Mouse (Mus musculus): ENCODE data around the gene Degs1.

The Degs1 gene

DNA sequence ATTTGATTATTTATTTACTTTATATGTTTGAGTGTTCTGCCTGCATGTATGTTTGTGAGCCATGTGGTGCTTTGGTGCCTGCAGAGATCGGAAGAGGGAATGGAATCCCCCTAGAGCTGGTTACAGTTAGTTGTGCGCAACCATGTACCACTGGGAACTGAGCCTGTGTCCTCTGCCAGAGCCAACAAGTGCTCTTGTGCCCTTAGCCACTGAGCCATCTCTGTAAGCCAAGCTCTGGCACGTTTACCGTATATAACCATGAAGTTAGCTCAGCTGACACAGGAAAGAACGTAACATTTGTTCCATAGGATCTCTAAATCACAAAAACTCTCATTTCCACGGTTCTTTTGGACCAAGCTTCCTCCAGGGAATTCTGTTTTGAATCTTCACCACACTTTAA lies 2.6 kb downstream of the Degs1 start:
- no peak for DNase-seq

GRCm38 (mm10) chr1:182279436-182279835 lies 3.2 kb downstream of the Degs1 start:
- no peak for DNase-seq

- DNase-seq: no peak
Measured at GRCm38 (mm10) chr1:182275109-182275508, 7.5 kb downstream of the Degs1 start.

GRCm38 (mm10) chr1:182271632-182272031 lies 11.0 kb downstream of the Degs1 start:
- DNase-seq: no peak

DNA sequence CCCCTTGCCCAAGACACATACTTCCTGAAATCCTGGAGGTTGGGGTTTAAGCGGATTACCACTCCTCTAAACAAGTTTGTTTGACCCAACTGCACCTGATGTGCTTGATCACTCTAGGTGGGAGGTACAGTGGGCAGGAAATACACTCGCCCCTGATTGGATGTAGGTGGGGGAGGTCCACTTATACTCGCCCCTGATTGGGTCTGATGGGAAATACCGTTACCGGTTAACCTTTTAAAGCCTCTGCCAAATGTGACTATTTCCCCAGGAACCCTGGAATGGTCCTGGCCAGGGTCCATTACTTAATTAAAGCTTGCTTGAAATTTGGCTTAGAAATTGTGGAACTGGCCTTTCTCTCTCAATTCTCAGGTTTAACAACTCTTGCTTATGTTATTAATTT lies 11.5 kb downstream of the Degs1 start:
- no peak for DNase-seq

GRCm38 (mm10) chr1:182268317-182268716 lies 14.3 kb downstream of the Degs1 start:
- no peak for DNase-seq

- no peak for DNase-seq
Measured at GRCm38 (mm10) chr1:182266028-182266525, 16.5 kb downstream of the Degs1 start.

DNA sequence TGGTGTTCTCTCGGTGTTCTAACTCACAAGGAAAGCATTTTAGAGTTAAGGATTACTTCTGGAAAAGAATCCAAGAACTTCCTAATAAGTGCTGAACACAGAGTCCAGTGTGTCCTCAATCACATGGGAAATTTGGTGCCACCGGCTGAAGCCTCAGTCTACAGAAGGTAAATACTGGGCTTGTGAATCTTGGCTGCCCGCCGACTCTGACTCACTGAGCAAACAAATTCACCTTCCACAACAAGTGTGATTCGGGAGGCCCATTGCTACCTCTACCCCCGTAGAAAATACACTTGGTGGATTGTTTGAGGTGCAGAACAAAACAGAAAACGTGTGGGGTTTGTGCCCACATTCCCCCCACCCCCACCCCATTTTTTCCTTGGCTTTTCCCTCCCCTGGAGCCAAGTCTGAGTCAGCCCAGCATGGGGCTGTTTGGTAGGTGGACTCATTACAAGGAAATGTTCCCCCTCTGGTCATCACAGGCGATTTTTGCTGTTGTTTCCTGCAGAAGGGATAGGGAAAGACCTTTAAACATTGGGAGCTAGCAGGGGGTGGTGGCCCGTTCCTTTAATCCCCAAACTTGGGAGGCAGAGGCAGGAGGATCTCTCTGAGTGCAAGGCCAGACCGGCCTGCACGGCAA lies 26.4 kb downstream of the Degs1 start:
- DNase-seq: peak; percentile 91

- peak; percentile 60 for DNase-seq
Measured at GRCm38 (mm10) chr1:182255031-182255430, 27.6 kb downstream of the Degs1 start.

- peak; percentile 52 for DNase-seq
Measured at GRCm38 (mm10) chr1:182254618-182255017, 28.0 kb downstream of the Degs1 start.

DNA sequence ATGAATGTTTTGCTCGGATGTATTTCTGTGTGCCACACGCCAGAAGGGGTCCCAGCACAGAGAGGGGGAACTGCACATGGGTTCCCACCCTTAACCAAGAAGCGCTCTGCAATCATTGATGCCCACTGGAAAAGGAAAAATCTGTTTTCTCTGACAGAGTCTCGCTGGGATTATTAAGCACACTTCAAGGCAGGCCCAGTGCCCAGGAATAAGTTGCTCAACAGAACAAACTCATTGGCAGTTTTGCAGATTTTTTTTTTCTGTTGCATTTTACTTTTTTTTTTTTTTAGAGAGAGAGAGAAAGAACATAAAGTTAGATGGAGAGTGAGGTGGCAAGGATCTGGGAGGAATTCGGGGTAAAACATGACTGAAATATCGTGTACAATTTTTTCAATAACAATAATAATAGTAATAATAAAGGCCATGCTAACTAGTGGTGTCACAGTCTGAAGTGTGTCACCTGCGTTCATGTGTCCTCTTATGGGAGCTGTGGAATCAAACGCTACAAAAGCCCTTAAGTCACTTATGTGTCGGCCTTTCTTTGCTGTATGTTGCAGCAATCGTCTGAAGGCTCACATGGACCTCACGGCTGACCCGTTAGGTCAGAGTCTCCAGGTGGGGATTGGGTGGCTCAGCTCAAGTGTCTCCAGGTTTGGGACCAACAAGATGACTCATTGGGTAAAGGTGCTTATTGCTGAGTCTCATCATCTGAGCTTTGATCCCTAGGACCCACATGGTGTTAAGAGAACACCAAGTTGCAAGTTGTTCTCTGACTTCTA lies 28.7 kb downstream of the Degs1 start:
- peak; percentile 75 for DNase-seq

DNA sequence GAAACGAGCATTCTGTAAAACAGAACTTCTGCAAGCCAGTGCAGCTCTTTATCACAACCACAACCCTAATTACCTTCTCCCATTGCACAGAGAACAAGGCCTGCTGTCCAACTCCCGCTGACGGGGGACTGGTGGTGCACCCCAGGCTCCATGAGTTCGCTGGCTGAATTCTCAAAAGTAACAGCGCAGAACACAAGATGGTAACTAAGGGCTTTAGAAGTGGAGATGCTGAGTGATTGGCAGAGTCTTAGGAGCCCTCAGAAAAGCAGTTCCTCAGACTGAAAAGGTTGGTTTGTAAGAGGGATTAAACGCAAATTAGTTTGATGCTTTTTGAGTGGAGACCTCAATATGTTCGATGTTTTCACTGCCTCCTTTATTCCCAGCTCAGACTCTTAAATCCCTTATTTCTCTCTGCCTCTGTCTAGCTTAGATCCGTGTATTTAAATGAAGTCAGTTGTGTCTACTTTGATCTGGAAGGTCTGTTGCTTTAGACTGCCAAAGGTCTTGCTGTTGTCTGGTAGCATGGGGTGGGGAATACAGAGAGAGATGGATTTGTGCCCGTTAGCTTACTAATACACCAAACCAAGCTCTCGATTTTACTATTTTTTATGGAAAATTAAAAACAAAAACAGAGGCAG lies 30.0 kb downstream of the Degs1 start:
- DNase-seq: no peak

GRCm38 (mm10) chr1:182250734-182251133 lies 31.9 kb downstream of the Degs1 start:
- DNase-seq: no peak

- peak; percentile 31 for DNase-seq
Measured at GRCm38 (mm10) chr1:182249298-182249697, 33.3 kb downstream of the Degs1 start.

- no peak for DNase-seq
Measured at GRCm38 (mm10) chr1:182245003-182245402, 37.6 kb downstream of the Degs1 start.

GRCm38 (mm10) chr1:182238056-182238703 lies 44.4 kb downstream of the Degs1 start:
- DNase-seq: no peak

GRCm38 (mm10) chr1:182237386-182237785 lies 45.2 kb downstream of the Degs1 start:
- DNase-seq: peak; percentile 73

- no peak for DNase-seq
Measured at GRCm38 (mm10) chr1:182235174-182235573, 47.4 kb downstream of the Degs1 start.

DNA sequence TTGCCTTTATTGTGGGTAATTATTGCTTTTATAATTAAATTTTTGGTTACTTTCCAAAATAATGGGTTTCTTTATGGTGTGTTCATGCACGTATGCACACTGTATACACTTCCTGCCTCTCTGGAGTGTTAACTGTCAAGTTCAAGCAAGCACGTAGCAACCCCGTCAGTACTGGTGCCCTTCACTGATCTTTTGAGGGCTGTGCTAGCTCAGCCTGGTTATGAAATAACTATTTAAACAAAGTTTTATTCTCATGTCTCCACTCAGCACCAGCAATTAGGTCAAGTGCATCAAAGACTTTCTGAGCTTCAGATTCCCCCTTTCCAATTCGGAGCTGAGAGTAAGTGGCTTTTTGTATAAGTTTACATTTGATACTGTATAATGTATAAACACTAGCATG lies 53.2 kb downstream of the Degs1 start:
- peak; percentile 46 for DNase-seq

GRCm38 (mm10) chr1:182227141-182227963 lies 55.3 kb downstream of the Degs1 start:
- peak; percentile 36 for DNase-seq

DNA sequence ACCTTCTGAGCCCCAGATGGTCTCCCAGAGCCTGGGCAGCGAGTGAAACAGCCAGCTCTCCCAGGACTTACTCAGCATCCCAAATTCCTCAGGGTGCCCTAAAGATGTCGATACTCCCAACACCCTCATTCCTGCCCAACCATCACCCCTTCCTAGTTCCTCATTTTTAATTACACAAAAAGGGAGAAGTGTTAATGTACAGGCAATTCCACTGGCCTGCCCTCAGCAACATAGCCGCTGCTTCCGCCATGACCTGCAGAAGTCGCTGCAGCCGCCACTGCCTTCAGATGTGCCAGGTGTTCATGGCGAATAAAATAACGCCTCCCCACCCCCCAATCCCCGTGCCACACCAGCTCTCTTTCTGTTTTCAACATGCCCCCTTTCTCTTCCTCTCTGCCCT lies 56.3 kb downstream of the Degs1 start:
- no peak for DNase-seq
